Mouse (Mus musculus) hindbrain, embryonic 16.5 days (tissue): ENCODE measurements around the gene Aftph. TPM values are rescaled to one million over a fixed set of nuclear protein-coding genes. Genes with fewer than 3 reads are reported as not detected.
A peak's percentile ranks its signal among the peaks of the same experiment; 100 is the strongest.

Source experiments
- ATAC-seq: fragments of 200-750 bp; cut with Nextera tagmentation; 2 replicates; pipeline ENCODE4 v1.8.0; 2017; ENCODE audit warnings: moderate TSS enrichment, moderate library complexity
- H3K27ac ChIP-seq: fragments of 300-500 bp; sonication (generic); 2 replicates; pipeline ENCODE4 v1.5.1; 2014; ENCODE audit warnings: low read depth, mild to moderate bottlenecking, control low read depth, low read length, moderate library complexity
- H3K27me3 ChIP-seq: fragments of 300-500 bp; sonication (generic); replicated peaks from 2 replicates; pipeline ENCODE4 v1.6.1; 2014; ENCODE audit warnings: low read length; ENCODE audit not compliant: control insufficient read depth, insufficient read depth
- H3K36me3 ChIP-seq: fragments of 300-500 bp; sonication (generic); 2 replicates; pipeline ENCODE4 v1.6.1; 2014; ENCODE audit warnings: mild to moderate bottlenecking, low read length, moderate library complexity, mixed read lengths; ENCODE audit not compliant: control insufficient read depth, insufficient read depth
- H3K4me1 ChIP-seq: fragments of 300-500 bp; sonication (generic); 2 replicates; pipeline ENCODE4 v1.6.1; 2014; ENCODE audit warnings: low read depth, low read length; ENCODE audit not compliant: control insufficient read depth, insufficient read depth
- H3K4me2 ChIP-seq: fragments of 300-500 bp; sonication (generic); 2 replicates; pipeline ENCODE4 v1.6.1; 2014; ENCODE audit warnings: mild to moderate bottlenecking, low read length, control low read depth, moderate library complexity
- H3K4me3 ChIP-seq: fragments of 300-500 bp; sonication (generic); 2 replicates; pipeline ENCODE4 v1.5.1; 2014; ENCODE audit warnings: mild to moderate bottlenecking, low read length, control low read depth, moderate library complexity
- H3K9ac ChIP-seq: fragments of 300-500 bp; sonication (generic); 2 replicates; pipeline ENCODE4 v1.6.1; 2014; ENCODE audit warnings: low read depth, mild to moderate bottlenecking, control low read depth, low read length, moderate library complexity
- H3K9me3 ChIP-seq: fragments of 300-500 bp; sonication (generic); 2 replicates; pipeline ENCODE4 v1.6.1; 2014; ENCODE audit warnings: mild to moderate bottlenecking, low read length, moderate library complexity; ENCODE audit not compliant: control insufficient read depth
- WGBS: fragments of 180-500 bp; shearing (Covaris S2); extraction: QIAGEN DNeasy Blood & Tissue Kit; methylation state at CpG from one replicate; pipeline ENCODE4 v1.1.7; 2014; 5-methylcytosine and 5-hydroxymethylcytosine counted together
- polyA plus RNA-seq: library from polyadenylated mRNA; unstranded; fragments of >200 nt; fragmentation: Nextera tagmentation; extraction: Ambion mirVana; gene quantifications from 2 replicates; pipeline ENCODE4 v1.2.1, GENCODE M21; 2015

The Aftph gene
- 31.5 and 33.8 TPM in 2 replicates for polyA plus RNA-seq

DNA sequence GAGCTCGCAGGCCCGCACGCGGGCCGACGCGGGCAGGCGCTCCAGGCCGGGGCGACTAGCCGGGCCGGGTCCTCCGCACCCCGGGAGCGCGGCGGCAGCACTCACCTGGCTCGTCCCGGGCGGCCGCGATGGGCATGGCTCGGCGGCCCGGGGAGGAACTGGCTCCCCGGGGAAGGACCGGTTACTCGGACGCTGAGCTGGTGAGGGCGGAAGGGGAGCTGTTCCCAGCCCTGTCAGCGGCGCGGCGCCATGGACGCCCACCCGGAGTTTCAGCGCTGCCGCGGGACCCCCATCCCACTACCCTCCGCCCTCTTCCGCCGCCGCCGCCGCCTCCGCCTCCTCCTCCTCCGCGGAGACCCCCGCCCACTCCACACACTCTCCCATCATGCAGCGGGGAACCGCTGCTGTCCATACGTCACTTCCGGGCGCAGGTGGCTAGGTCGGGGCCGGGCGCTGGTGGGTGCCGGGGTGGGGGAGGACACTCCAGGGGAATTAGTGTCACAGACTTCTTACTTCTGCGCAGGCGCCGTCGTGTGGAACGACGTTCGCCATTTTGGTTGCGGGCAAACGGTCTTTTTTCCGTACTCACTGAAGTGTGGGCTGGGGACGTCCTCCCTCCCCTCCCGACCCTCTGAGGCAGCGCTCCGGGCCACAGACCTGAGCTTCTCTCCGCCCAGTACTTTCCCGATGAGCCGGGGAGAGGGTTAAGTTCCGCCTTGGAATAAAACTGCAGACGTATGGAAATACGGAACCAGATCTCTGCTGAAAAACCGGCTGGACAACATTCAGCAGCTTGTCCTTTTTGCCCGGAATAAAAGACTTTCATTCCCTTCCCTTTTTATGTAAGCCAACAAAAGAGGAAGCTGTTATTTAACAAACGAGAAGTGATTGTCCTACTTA is at the start of gene Aftph:
Gene Aftph (minus strand): TSS at position 389 of the 900 bp plus-strand sequence.
- Histone ChIP-seq H3K27me3 (no peaks in the 10 kb centered on the region), H3K36me3 (no peaks in the 10 kb centered on the region), H3K27ac (peak within 1 kb of the TSS; percentile 89), H3K4me3 (peak within 1 kb of the TSS; percentile 100), H3K4me2 (peak within 1 kb of the TSS; percentile 90), H3K9me3 (no peaks in the 10 kb centered on the region), H3K9ac (peak within 1 kb of the TSS; percentile 93), H3K4me1 (peaks cover 4% of the 10 kb centered on the region; the same call in 1 of the 2 replicates)
- peak; percentile 99 for ATAC-seq
- under 1% methylated on average over 37 of the region's 81 CpGs for WGBS

DNA sequence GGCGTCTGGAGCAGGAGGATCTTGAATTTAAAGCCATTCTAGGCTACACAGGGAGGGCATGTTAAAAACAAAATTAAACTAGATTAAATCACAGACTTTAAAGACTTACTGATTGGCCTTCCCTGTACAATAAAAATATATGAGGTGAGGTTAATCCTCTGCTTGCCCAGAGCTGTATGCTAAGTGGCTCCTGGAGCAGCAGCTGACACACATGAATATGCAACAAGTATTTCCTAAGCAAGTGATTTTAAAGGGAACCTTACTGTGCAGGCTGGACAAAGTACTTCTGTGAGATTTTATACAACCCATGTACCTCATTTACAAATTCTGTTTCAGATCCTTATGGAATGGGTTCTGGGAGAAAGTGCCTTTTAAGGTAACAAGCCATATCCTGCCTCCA is 47.6 kb upstream of the Aftph start:
- Histone ChIP-seq H3K4me2 (no peak overlapping the region), H3K27ac (no peak overlapping the region), H3K9me3 (no peaks in the 10 kb centered on the region), H3K27me3 (no peaks in the 10 kb centered on the region), H3K4me1 (no peaks in the 10 kb centered on the region), H3K4me3 (no peak overlapping the region), H3K9ac (no peak overlapping the region), H3K36me3 (no peaks in the 10 kb centered on the region)
- WGBS: 60% methylated on average over 1 of the region's 1 CpGs
- no peak for ATAC-seq

DNA sequence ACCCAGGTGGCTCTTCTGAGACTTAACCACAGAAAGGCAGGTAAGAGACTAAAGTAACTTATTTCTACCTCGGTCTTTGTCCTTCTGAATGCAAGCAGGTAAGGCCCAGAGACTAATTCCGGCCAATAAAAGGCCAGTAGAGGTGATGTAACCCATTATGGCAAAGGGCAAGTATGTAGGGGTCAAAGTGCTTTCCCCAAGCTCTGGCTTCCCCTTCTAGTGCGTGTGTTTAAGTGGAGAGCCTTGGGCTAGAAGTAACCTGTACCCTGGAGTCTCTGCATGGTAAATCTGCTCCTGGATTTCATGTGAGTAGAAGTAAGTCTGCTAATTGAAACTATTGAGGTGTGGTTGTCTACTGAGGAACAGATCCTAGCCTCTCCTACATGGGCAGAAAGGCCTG is 46.7 kb upstream of the Aftph start:
- Histone ChIP-seq H3K27ac (no peak overlapping the region), H3K9me3 (no peaks in the 10 kb centered on the region), H3K4me3 (no peak overlapping the region), H3K4me2 (no peak overlapping the region), H3K4me1 (no peaks in the 10 kb centered on the region), H3K27me3 (no peaks in the 10 kb centered on the region), H3K36me3 (no peaks in the 10 kb centered on the region), H3K9ac (no peak overlapping the region)
- WGBS: 82% methylated on average over 3 of the region's 3 CpGs
- ATAC-seq: no peak

DNA sequence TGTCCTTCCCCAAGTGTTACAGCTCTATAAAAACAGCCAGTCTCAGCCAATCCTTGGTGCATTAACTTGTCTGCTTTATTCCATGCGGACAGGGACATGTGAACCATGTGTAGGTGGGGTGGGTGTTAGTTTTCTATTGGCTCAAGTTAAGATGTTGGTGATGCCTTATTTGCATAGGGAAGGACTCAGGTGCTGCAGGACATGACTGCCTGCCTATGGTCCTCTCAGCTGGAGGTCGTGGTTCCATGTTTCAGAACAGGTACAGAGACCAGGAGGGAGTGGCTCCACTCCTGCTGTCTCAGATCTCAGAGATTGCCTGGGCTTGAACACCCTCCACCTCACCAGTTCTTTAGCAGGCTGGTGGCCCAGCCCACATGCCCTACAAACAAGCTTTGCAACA is 44.8 kb upstream of the Aftph start:
- Histone ChIP-seq H3K9ac (no peak overlapping the region), H3K27me3 (no peaks in the 10 kb centered on the region), H3K4me3 (no peak overlapping the region), H3K4me2 (no peak overlapping the region), H3K9me3 (no peaks in the 10 kb centered on the region), H3K27ac (no peak overlapping the region), H3K4me1 (no peaks in the 10 kb centered on the region), H3K36me3 (no peaks in the 10 kb centered on the region)
- 78% methylated on average over 2 of the region's 2 CpGs for WGBS
- ATAC-seq: no peak

DNA sequence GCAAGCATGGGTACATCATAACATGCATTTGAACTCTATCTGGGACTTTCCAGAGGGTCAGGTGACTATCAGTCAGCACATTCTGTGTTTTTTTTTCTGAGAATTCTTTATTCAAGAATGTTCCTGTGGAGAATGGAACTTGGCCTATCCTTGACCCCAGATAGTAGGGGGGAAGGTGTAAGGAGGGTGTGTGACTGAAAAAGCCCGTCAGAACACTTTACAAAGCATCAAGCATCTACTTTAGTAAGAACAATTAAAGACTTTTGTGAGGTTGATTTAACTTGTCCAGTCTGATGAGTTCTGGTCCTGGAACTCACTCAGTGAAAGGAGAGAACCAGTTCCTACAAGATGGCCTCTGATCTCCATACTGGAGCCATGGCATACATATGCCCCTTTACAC is 43.8 kb upstream of the Aftph start:
- WGBS: 78% methylated on average over 1 of the region's 1 CpGs
- Histone ChIP-seq H3K4me1 (no peaks in the 10 kb centered on the region), H3K9me3 (no peaks in the 10 kb centered on the region), H3K27ac (no peak overlapping the region), H3K9ac (no peak overlapping the region), H3K4me2 (no peak overlapping the region), H3K36me3 (no peaks in the 10 kb centered on the region), H3K4me3 (no peak overlapping the region), H3K27me3 (no peaks in the 10 kb centered on the region)
- ATAC-seq: no peak

DNA sequence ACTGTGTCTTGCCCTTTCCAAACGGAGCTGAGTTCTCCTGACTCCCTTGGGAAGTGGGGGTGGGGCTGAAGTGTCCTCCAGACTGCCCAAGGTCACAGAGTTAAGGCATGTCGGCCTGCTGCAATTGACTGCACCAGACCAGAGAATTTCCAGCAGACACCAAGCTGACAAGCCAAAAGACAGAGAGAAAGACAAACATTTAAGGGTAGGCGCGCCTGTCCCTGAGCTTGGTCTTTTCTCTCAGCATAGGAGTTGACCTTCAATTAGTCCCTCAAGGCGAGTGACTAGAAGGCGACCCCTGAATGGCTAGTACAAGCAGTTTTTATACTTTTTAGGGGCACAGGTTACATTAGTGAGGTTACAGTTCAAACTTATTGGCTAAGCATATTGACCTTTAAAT is 43.4 kb upstream of the Aftph start:
- WGBS: 84% methylated on average over 6 of the region's 6 CpGs
- ATAC-seq: no peak
- Histone ChIP-seq H3K4me3 (no peak overlapping the region), H3K9me3 (no peaks in the 10 kb centered on the region), H3K36me3 (no peaks in the 10 kb centered on the region), H3K4me2 (no peak overlapping the region), H3K27ac (no peak overlapping the region), H3K27me3 (no peaks in the 10 kb centered on the region), H3K9ac (no peak overlapping the region), H3K4me1 (no peaks in the 10 kb centered on the region)

DNA sequence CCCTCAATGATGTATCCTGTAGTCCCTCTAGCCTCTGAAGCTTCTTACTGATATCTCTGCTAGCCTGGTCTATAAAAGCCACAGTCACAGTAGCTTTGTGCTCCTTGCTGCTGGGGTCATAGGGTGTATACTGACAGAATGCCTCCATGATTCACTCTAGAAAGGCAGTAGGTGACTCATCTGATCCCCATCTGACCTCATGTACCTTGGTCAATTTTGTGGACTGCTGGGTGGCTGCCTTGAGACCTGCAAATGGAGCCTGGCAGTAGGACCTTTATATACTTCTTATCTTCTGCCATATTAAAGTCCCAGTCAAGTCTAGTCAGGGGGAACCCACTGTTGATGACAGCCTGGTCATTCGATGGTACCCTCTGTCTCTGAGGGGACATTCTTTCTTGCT is 42.1 kb upstream of the Aftph start:
- H3K27me3 ChIP-seq: no peaks in the 10 kb centered on the region
- WGBS: 100% methylated on average over 1 of the region's 1 CpGs

DNA sequence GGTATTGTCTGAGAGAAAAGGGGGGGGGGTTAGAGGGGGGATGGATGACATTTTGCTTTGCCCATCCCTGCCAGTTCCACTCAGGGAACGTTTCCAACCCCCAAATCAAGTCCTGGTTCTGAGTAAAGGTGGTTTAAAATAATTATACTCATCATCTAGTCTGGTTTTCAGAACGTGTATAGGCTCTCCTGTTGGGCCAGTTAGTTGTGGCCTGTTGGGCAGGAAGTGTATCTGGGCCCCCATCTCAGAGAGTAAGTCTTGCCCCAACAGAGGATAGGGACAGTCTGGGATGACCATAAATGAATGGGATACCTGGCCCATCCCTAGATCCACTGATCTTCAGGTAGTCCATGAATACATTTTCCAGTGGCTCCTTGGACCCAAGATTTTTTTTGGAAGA is 41.2 kb upstream of the Aftph start:
- Histone ChIP-seq H3K4me2 (no peak overlapping the region), H3K27ac (no peak overlapping the region), H3K4me3 (no peak overlapping the region), H3K9me3 (no peaks in the 10 kb centered on the region), H3K27me3 (no peaks in the 10 kb centered on the region), H3K9ac (no peak overlapping the region), H3K4me1 (no peaks in the 10 kb centered on the region), H3K36me3 (no peaks in the 10 kb centered on the region)
- WGBS: 55% methylated on average over 2 of the region's 2 CpGs
- no peak for ATAC-seq

More for the DNA sequence above, 42.1 kb upstream of the Aftph start:
- Histone ChIP-seq H3K4me3 (no peak overlapping the region), H3K9me3 (no peaks in the 10 kb centered on the region), H3K27ac (no peak overlapping the region), H3K36me3 (no peaks in the 10 kb centered on the region), H3K4me2 (no peak overlapping the region), H3K4me1 (no peaks in the 10 kb centered on the region), H3K9ac (no peak overlapping the region)
- no peak for ATAC-seq

DNA sequence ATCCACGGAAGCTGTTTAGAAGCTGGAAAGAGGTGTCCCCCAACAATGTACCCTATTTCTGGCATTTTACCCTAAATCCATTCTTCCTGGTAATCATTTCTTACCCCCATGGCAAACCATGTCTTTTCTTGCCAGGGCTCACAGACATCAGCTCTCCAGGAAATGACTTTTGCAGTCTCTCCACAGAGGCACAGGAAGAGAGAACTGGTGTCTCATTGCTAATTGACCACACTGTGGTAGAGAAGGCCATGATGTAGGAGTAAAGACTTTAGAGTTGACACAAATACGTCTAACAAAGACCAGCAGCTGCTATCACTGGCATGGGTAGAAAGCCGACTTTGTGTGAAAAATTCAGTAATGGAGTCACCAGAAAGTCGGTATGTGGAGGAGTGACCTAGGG is 38.9 kb upstream of the Aftph start:
- H3K9me3 ChIP-seq: no peaks in the 10 kb centered on the region
- WGBS: 87% methylated on average over 4 of the region's 4 CpGs
- no peak for ATAC-seq

More for the DNA sequence above, 38.9 kb upstream of the Aftph start:
- Histone ChIP-seq H3K27me3 (no peaks in the 10 kb centered on the region), H3K36me3 (no peaks in the 10 kb centered on the region), H3K27ac (no peak overlapping the region), H3K9ac (no peak overlapping the region), H3K4me3 (no peak overlapping the region), H3K4me1 (no peaks in the 10 kb centered on the region), H3K4me2 (no peak overlapping the region)
